Mouse (Mus musculus) spleen, postnatal 10 days (tissue): Measurements from ENCODE around the gene Gm45808.
A peak's percentile ranks its signal among the peaks of the same experiment; 100 is the strongest.
"Not testable (repeated sequence)": the region's sequence is repeated elsewhere in the genome, so short reads cannot be mapped to it uniquely, and the experiment has no call there.

ENCODE experiments used
- DNase-seq, 2 experiments: peaks; one replicate each; pipeline ENCODE4 v3.0.0; 2021 to 2022; ENCODE audit warnings: low spot score in 2 of 2

Gm45808 gene

GRCm38 (mm10) chr7:45509181-45509882 lies 22.7 kb upstream of the Gm45808 start:
- peak; percentile 48 to 56 for DNase-seq

GRCm38 (mm10) chr7:45508561-45508960 lies 21.9 kb upstream of the Gm45808 start:
- DNase-seq, result peak; percentile 54 to 64

GRCm38 (mm10) chr7:45507583-45507982 lies 21.0 kb upstream of the Gm45808 start:
- DNase-seq, result no peak

GRCm38 (mm10) chr7:45498427-45498826 lies 11.8 kb upstream of the Gm45808 start:
- DNase-seq, result no peak

GRCm38 (mm10) chr7:45494548-45494947 lies 7.9 kb upstream of the Gm45808 start:
- DNase-seq, result no peak

- DNase-seq, result no peak
These were observed 6.3 kb upstream of the Gm45808 start for GRCm38 (mm10) chr7:45492951-45493350.

GRCm38 (mm10) chr7:45492225-45492844 lies 5.7 kb upstream of the Gm45808 start:
- no peak for DNase-seq

GRCm38 (mm10) chr7:45491264-45491663 lies 4.7 kb upstream of the Gm45808 start:
- DNase-seq, result no peak

- no peak for DNase-seq
These were observed 4.2 kb upstream of the Gm45808 start for GRCm38 (mm10) chr7:45490822-45491221.

- no peak for DNase-seq
These were observed 3.0 kb upstream of the Gm45808 start for GRCm38 (mm10) chr7:45489578-45489977.

- peak; percentile 49 to 71 for DNase-seq
These were observed 1.9 kb upstream of the Gm45808 start, which contains the start of gene Dhdh for GRCm38 (mm10) chr7:45488293-45489204. TSS of gene Dhdh (minus strand) at chr7:45488805.

- DNase-seq, result no peak
These were observed 1.3 kb upstream of the Gm45808 start for GRCm38 (mm10) chr7:45487861-45488292.

GRCm38 (mm10) chr7:45486158-45486557 lies 453 bp downstream of the Gm45808 start:
- no peak for DNase-seq

- DNase-seq, result not testable (repeated sequence)
These were observed 1.6 kb downstream of the Gm45808 start for GRCm38 (mm10) chr7:45484985-45485384.

- no peak for DNase-seq
These were observed 4.4 kb downstream of the Gm45808 start for GRCm38 (mm10) chr7:45482166-45482565.

- DNase-seq, result peak; percentile 57 to 80
These were observed 5.2 kb downstream of the Gm45808 start, which contains the start of gene Tulp2 for GRCm38 (mm10) chr7:45481374-45481927. TSS of gene Tulp2 (plus strand) at chr7:45481877.

- DNase-seq, result not testable (repeated sequence)
These were observed 6.3 kb downstream of the Gm45808 start for GRCm38 (mm10) chr7:45480310-45480709.

- DNase-seq, result no peak
These were observed 7.8 kb downstream of the Gm45808 start for GRCm38 (mm10) chr7:45478774-45479173.

GRCm38 (mm10) chr7:45477003-45477402 lies 9.6 kb downstream of the Gm45808 start:
- DNase-seq, result peak; percentile 45 to 80

GRCm38 (mm10) chr7:45476453-45476852 lies 10.2 kb downstream of the Gm45808 start:
- no peak for DNase-seq

- DNase-seq, result no peak
These were observed 11.2 kb downstream of the Gm45808 start for GRCm38 (mm10) chr7:45475291-45475969.
